In the genomic region with DNA sequence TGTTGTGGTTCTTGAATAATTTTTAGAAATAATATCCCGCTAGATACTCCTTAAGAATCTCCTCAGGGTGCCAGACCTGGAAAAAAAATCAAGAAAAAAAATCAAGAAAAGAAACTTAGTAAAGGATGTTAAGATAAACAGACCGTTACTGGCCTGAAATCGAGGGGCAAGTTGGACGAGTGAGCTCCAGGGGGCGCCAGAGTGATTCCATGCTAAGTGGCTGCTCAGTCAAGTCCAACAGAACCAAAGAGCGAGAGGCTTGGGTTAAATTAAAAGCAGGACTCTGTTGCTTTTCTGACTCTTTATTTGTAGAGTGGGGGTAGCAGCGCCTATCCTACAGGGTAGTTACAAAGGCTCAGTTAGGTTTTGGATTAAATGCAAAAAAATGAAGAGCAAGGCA, we compare ENCODE assay signal across 9 mouse cellular contexts. TPM values are rescaled to one million over a fixed set of nuclear protein-coding genes. Genes with fewer than 3 reads are reported as not detected.
A peak's percentile ranks its signal among the peaks of the same experiment; 100 is the strongest.
DNase-seq lines count a peak whose midpoint lies in the region; ATAC-seq and TF ChIP-seq lines count a peak whose summit lies in the region.
"Had no signal": no experiment of that assay in that cellular context is flagged by ENCODE, and none has a peak within 500 bp of the region (broad histone marks: within the 10 kb centered on the region; RNA-seq: fewer than 3 reads in every experiment).

No protein-coding gene starts in this region.

- no peaks in the 10 kb centered on the region for H3K4me1 ChIP-seq in heart, postnatal 0 days (ENCODE audit: control insufficient read depth, insufficient read depth)
- H3K4me1 ChIP-seq in limb, embryonic 11.5 days (ENCODE audit: control insufficient read depth, insufficient read depth, low read length): no peaks in the 10 kb centered on the region
- H3K4me1 ChIP-seq: lung, embryonic 15.5 days had no signal

- no peak overlapping the region for H3K9ac ChIP-seq in heart, postnatal 0 days (replicated peaks; ENCODE audit: low read depth, low read length)
- no peak overlapping the region for H3K9ac ChIP-seq in limb, embryonic 11.5 days (ENCODE audit: low read length)
- H3K9ac ChIP-seq: lung, embryonic 15.5 days had no signal

- POLR2A ChIA-PET in Patski (lab: Charles Lee): interaction anchor here (0.6 kb wide), 1 partner anchor 1346 kb away, joined by 9 read pairs; no protein-coding TSS in a partner anchor

- WGBS in heart, postnatal 0 days: 25% methylated on average over 7 of the region's 7 CpGs
- WGBS in limb, embryonic 11.5 days: 28% methylated on average over 7 of the region's 7 CpGs

- in situ Hi-C loops in Patski (cut with MboI; ENCODE audit: low pct_unique_long_range_greater_than_20kb): loop anchor here (5.0 to 10.0 kb wide), 2 partner anchors 172 to 240 kb away; partner anchors contain the start of gene Ttc12

- H3K36me3 ChIP-seq in heart, postnatal 0 days (replicated peaks; ENCODE audit: control insufficient read depth, insufficient read depth, low read length): no peaks in the 10 kb centered on the region
- H3K36me3 ChIP-seq in limb, embryonic 11.5 days (ENCODE audit: control insufficient read depth, insufficient read depth, low read length): no peaks in the 10 kb centered on the region
- H3K36me3 ChIP-seq: lung, embryonic 15.5 days had no signal

- no peaks in the 10 kb centered on the region for H3K9me3 ChIP-seq in heart, postnatal 0 days (replicated peaks; ENCODE audit: control insufficient read depth, low read length)
- no peaks in the 10 kb centered on the region for H3K9me3 ChIP-seq in limb, embryonic 11.5 days (ENCODE audit: control insufficient read depth, low read length)
- H3K9me3 ChIP-seq: lung, embryonic 15.5 days had no signal

- DNase-seq in heart, postnatal 0 days (ENCODE audit: low spot score): peak; percentile 22
- DNase-seq in heart, adult 11 months: no peak
- DNase-seq in Patski (ENCODE audit: low read depth, low spot score): no peak
- peak; percentile 38 to 59 for DNase-seq in cerebellum, postnatal 4 days (ENCODE audit: low spot score in 2 of 2)
- DNase-seq in kidney, adult 9 months: peak; percentile 68
- peak; percentile 67 for DNase-seq in limb, embryonic 11.5 days (ENCODE audit: low spot score)
- peak; percentile 75 for DNase-seq in right cerebral cortex, adult 2 months (ENCODE audit: low spot score in 2 of 2)

- H3K27me3 ChIP-seq in heart, postnatal 0 days (ENCODE audit: control insufficient read depth, insufficient read depth, low read length): no peaks in the 10 kb centered on the region
- peaks cover 4% of the 10 kb centered on the region for H3K27me3 ChIP-seq in Patski
- H3K27me3 ChIP-seq in limb, embryonic 11.5 days (ENCODE audit: control insufficient read depth, insufficient read depth, low read length): no peaks in the 10 kb centered on the region
- H3K27me3 ChIP-seq: lung, embryonic 15.5 days had no signal

- no peak overlapping the region for H3K4me2 ChIP-seq in heart, postnatal 0 days (ENCODE audit: low read depth, low read length)
- no peak overlapping the region for H3K4me2 ChIP-seq in limb, embryonic 11.5 days (ENCODE audit: low read depth, severe bottlenecking)
- H3K4me2 ChIP-seq: lung, embryonic 15.5 days had no signal

- TF ChIP-seq CTCF in heart, postnatal 0 days (IDR thresholded peaks at IDR 0.05; ENCODE audit: low read depth): peak; percentile 67
- peak; percentile 80 for TF ChIP-seq CTCF in Patski (IDR thresholded peaks at IDR 0.05)

- CTCF ChIA-PET in Patski (lab: Charles Lee): interaction anchor here (1.3 to 2.9 kb wide), 3 partner anchors 9 to 242 kb away, joined by 3 to 23 read pairs (median 4); no protein-coding TSS in a partner anchor

- no peak for TF ChIP-seq EP300 in heart, postnatal 0 days (IDR thresholded peaks at IDR 0.05; ENCODE audit: low read depth)

- H3K4me3 ChIP-seq in heart, postnatal 0 days (ENCODE audit: low read depth, low read length): no peak overlapping the region
- H3K4me3 ChIP-seq in limb, embryonic 11.5 days (ENCODE audit: low read depth, low read length): no peak overlapping the region
- H3K4me3 ChIP-seq: lung, embryonic 15.5 days had no signal

- H3K27ac ChIP-seq in heart, postnatal 0 days (ENCODE audit: low read depth): no peak overlapping the region
- no peak overlapping the region for H3K27ac ChIP-seq in limb, embryonic 11.5 days (replicated peaks; ENCODE audit: low read depth, low read length)
- H3K27ac ChIP-seq: lung, embryonic 15.5 days had no signal

- ATAC-seq in heart, postnatal 0 days (ENCODE audit: insufficient read depth, low read depth): no peak
- no peak for ATAC-seq in Patski
- no peak for ATAC-seq in limb, embryonic 11.5 days (ENCODE audit: insufficient number of reproducible peaks, low FRiP score, low TSS enrichment, low read depth)
- no peak for ATAC-seq in granulocyte monocyte progenitor cell, adult 5-6 weeks (replicated peaks; ENCODE audit: poor library complexity, severe bottlenecking)

RNA-seq across cellular contexts. Expression of gene Gm4894, which starts 3.5 kb away (rescaled TPM):
- total RNA-seq in heart, postnatal 0 days (2014; rRNA removed; ENCODE audit: low replicate concordance): not detected in 2 replicates
- not detected in 2 replicates for polyA plus RNA-seq in heart, postnatal 0 days (2015; fragmentation: Nextera tagmentation; extraction: Ambion mirVana)
- not detected for polyA plus RNA-seq in Patski (2021)
- polyA plus RNA-seq in limb, embryonic 11.5 days (2014; fragmentation: Nextera tagmentation; extraction: Ambion mirVana): not detected in 2 replicates
- not detected in 2 replicates for total RNA-seq in granulocyte monocyte progenitor cell, adult 5-6 weeks (2014; fragmentation: Nextera tagmentation)
- not detected in 2 replicates for total RNA-seq in granulocyte monocyte progenitor cell, adult 5-6 weeks (2017)
- polyA plus RNA-seq: lung, embryonic 15.5 days had no signal

Comparison
In these comparisons a context has a peak if more than half of its experiments do, and no peak if none do; other contexts are left out.
1. DNase-seq: peak in heart, postnatal 0 days (single experiment), cerebellum, postnatal 4 days (2 of 2), kidney, adult 9 months (single experiment), limb, embryonic 11.5 days (single experiment) and right cerebral cortex, adult 2 months (2 of 2); none in heart, adult 11 months (single experiment) and Patski (single experiment).